Mouse (Mus musculus) cerebellum, adult 2 months (tissue): ENCODE results near the gene B3gnt9.
A peak's percentile ranks its signal among the peaks of the same experiment; 100 is the strongest.

Source experiments
- CTCF ChIP-seq: fragments of 200-500 bp; IDR thresholded peaks from 2 replicates; pipeline ENCODE4 v1.5.1; 2011; ENCODE audit warnings: low read depth, mild to moderate bottlenecking, control low read depth, low read length, moderate library complexity, borderline replicate concordance; ENCODE audit not compliant: insufficient read depth
- POLR2A ChIP-seq: fragments of 200-500 bp; IDR thresholded peaks from 2 replicates; pipeline ENCODE4 v1.6.1; 2011; ENCODE audit warnings: low read length, control low read depth, borderline replicate concordance; ENCODE audit not compliant: insufficient read depth

GRCm38 (mm10) chr8:105278911-105279334 is 24.0 kb upstream of the B3gnt9 start:
- TF ChIP-seq CTCF: no peak; the same call in 1 of the 2 replicates
- TF ChIP-seq POLR2A: peak; percentile 27; the same call in 1 of the 2 replicates
